Mouse (Mus musculus) embryonic facial prominence, embryonic 12.5 days (tissue): Measurements from ENCODE around the gene Celf2. TPM values are rescaled to one million over a fixed set of nuclear protein-coding genes. Genes with fewer than 3 reads are reported as not detected.

ENCODE experiments used
- ATAC-seq: fragments of 200-750 bp; cut with Nextera tagmentation; 2 replicates; pipeline ENCODE4 v1.8.0; 2017; ENCODE audit not compliant: insufficient number of reproducible peaks, insufficient read depth, low FRiP score, low TSS enrichment
- H3K27ac ChIP-seq: fragments of 300-500 bp; sonication (generic); 2 replicates; pipeline ENCODE4 v1.5.1; 2016; ENCODE audit warnings: mild to moderate bottlenecking
- H3K27me3 ChIP-seq: fragments of 300-500 bp; sonication (generic); 2 replicates; pipeline ENCODE4 v1.6.1; 2016; ENCODE audit warnings: mild to moderate bottlenecking, moderate library complexity
- H3K36me3 ChIP-seq: fragments of 300-500 bp; sonication (generic); 2 replicates; pipeline ENCODE4 v1.6.1; 2016; ENCODE audit warnings: mild to moderate bottlenecking
- H3K4me1 ChIP-seq: fragments of 300-500 bp; sonication (generic); 2 replicates; pipeline ENCODE4 v1.6.1; 2016
- H3K4me2 ChIP-seq: fragments of 300-500 bp; sonication (generic); replicated peaks from 2 replicates; pipeline ENCODE4 v1.6.1; 2016; ENCODE audit warnings: mild to moderate bottlenecking, moderate library complexity
- H3K4me3 ChIP-seq: fragments of 300-500 bp; sonication (generic); 2 replicates; pipeline ENCODE4 v1.5.1; 2016; ENCODE audit warnings: mild to moderate bottlenecking
- H3K9ac ChIP-seq: fragments of 300-500 bp; sonication (generic); 2 replicates; pipeline ENCODE4 v1.6.1; 2016; ENCODE audit warnings: mild to moderate bottlenecking, moderate library complexity
- H3K9me3 ChIP-seq: fragments of 300-500 bp; sonication (generic); 2 replicates; pipeline ENCODE4 v1.6.1; 2016; ENCODE audit warnings: mild to moderate bottlenecking, moderate library complexity
- WGBS: fragments of 180-500 bp; shearing (Covaris S2); methylation state at CpG from one replicate; pipeline ENCODE4 v1.1.7; 2016; 5-methylcytosine and 5-hydroxymethylcytosine counted together
- polyA plus RNA-seq: library from polyadenylated mRNA; unstranded; fragments of >200 nt; fragmentation: Nextera tagmentation; extraction: Ambion mirVana; gene quantifications from 2 replicates; pipeline ENCODE4 v1.2.1, GENCODE M21; 2016

Gene Celf2
- polyA plus RNA-seq, 1 experiment from 2014 or later = 56.8 TPM

- no peak overlapping the region for H3K27ac ChIP-seq
These were observed 1002.3 kb downstream of the Celf2 start for GRCm38 (mm10) chr2:6507071-6507470.

GRCm38 (mm10) chr2:6505979-6506811, 1003.2 kb downstream of the Celf2 start:
- peaks cover 12% of the 10 kb centered on the region; the same call in 1 of the 2 replicates for H3K4me1 ChIP-seq
- H3K36me3 ChIP-seq = no peaks in the 10 kb centered on the region
- H3K27ac ChIP-seq = peak overlapping the region; percentile 36; the same call in 1 of the 2 replicates
- H3K9me3 ChIP-seq = no peaks in the 10 kb centered on the region
- H3K27me3 ChIP-seq = no peaks in the 10 kb centered on the region
- 45% methylated on average over 13 of the region's 13 CpGs for WGBS
- H3K9ac ChIP-seq = no peak overlapping the region
- H3K4me3 ChIP-seq = no peak overlapping the region
- peak; percentile 88 for ATAC-seq
- H3K4me2 ChIP-seq = no peak overlapping the region

More at GRCm38 (mm10) chr2:6507071-6507470, 1002.3 kb downstream of the Celf2 start:
- peaks cover 12% of the 10 kb centered on the region; the same call in 1 of the 2 replicates for H3K4me1 ChIP-seq
- H3K36me3 ChIP-seq = no peaks in the 10 kb centered on the region
- no peak overlapping the region for H3K9ac ChIP-seq
- no peak overlapping the region for H3K4me2 ChIP-seq
- no peak for ATAC-seq
- H3K4me3 ChIP-seq = no peak overlapping the region
- no peaks in the 10 kb centered on the region for H3K27me3 ChIP-seq
- H3K9me3 ChIP-seq = no peaks in the 10 kb centered on the region
- WGBS = 56% methylated on average over 3 of the region's 3 CpGs

GRCm38 (mm10) chr2:6505531-6505930, 1003.8 kb downstream of the Celf2 start:
- ATAC-seq = no peak
- Histone ChIP-seq H3K4me3 (no peak overlapping the region), H3K27ac (no peak overlapping the region), H3K27me3 (no peaks in the 10 kb centered on the region), H3K36me3 (no peaks in the 10 kb centered on the region), H3K4me2 (no peak overlapping the region), H3K9ac (no peak overlapping the region), H3K9me3 (no peaks in the 10 kb centered on the region), H3K4me1 (peaks cover 12% of the 10 kb centered on the region; the same call in 1 of the 2 replicates)
- 81% methylated on average over 12 of the region's 12 CpGs for WGBS

- no peak overlapping the region for H3K4me2 ChIP-seq
- no peaks in the 10 kb centered on the region for H3K36me3 ChIP-seq
- no peaks in the 10 kb centered on the region for H3K27me3 ChIP-seq
- 0 out of 2 replicates have a peak overlapping the region, but pooled peaks have one; percentile 4 for H3K27ac ChIP-seq
- H3K4me3 ChIP-seq = no peak overlapping the region
- no peaks in the 10 kb centered on the region for H3K9me3 ChIP-seq
- WGBS = 67% methylated on average over 12 of the region's 12 CpGs
- 0 out of 2 replicates have a peak, but pooled peaks cover 3% of the 10 kb centered on the region for H3K4me1 ChIP-seq
- no peak overlapping the region for H3K9ac ChIP-seq
- ATAC-seq = no peak
These were observed 1011.3 kb downstream of the Celf2 start for GRCm38 (mm10) chr2:6498101-6498500.

- no peaks in the 10 kb centered on the region for H3K9me3 ChIP-seq
- no peak overlapping the region for H3K4me3 ChIP-seq
- no peaks in the 10 kb centered on the region for H3K27me3 ChIP-seq
- 0 out of 2 replicates have a peak, but pooled peaks cover 3% of the 10 kb centered on the region for H3K4me1 ChIP-seq
- no peak overlapping the region for H3K27ac ChIP-seq
- H3K9ac ChIP-seq = no peak overlapping the region
- 75% methylated on average over 5 of the region's 5 CpGs for WGBS
- no peak overlapping the region for H3K4me2 ChIP-seq
- no peak for ATAC-seq
- no peaks in the 10 kb centered on the region for H3K36me3 ChIP-seq
These were observed 1011.7 kb downstream of the Celf2 start for GRCm38 (mm10) chr2:6497636-6498035.

GRCm38 (mm10) chr2:6493886-6494285, 1015.5 kb downstream of the Celf2 start:
- no peak overlapping the region for H3K9ac ChIP-seq
- no peaks in the 10 kb centered on the region for H3K27me3 ChIP-seq
- H3K9me3 ChIP-seq = no peaks in the 10 kb centered on the region
- H3K4me1 ChIP-seq = 0 out of 2 replicates have a peak, but pooled peaks cover 3% of the 10 kb centered on the region
- no peak overlapping the region for H3K4me3 ChIP-seq
- H3K4me2 ChIP-seq = no peak overlapping the region
- H3K27ac ChIP-seq = no peak overlapping the region
- no peak for ATAC-seq
- 79% methylated on average over 5 of the region's 5 CpGs for WGBS
- H3K36me3 ChIP-seq = no peaks in the 10 kb centered on the region

- ATAC-seq = no peak
- Histone ChIP-seq H3K9ac (no peak overlapping the region), H3K27ac (no peak overlapping the region), H3K4me1 (no peaks in the 10 kb centered on the region), H3K4me3 (no peak overlapping the region), H3K27me3 (no peaks in the 10 kb centered on the region), H3K4me2 (no peak overlapping the region), H3K36me3 (no peaks in the 10 kb centered on the region), H3K9me3 (no peaks in the 10 kb centered on the region)
- 78% methylated on average over 4 of the region's 4 CpGs for WGBS
These were observed 1018.5 kb downstream of the Celf2 start for GRCm38 (mm10) chr2:6490870-6491269.

GRCm38 (mm10) chr2:6490076-6490475, 1019.3 kb downstream of the Celf2 start:
- Histone ChIP-seq H3K27ac (no peak overlapping the region), H3K9ac (no peak overlapping the region), H3K4me2 (no peak overlapping the region), H3K9me3 (no peaks in the 10 kb centered on the region), H3K4me1 (no peaks in the 10 kb centered on the region), H3K36me3 (no peaks in the 10 kb centered on the region), H3K4me3 (no peak overlapping the region), H3K27me3 (no peaks in the 10 kb centered on the region)
- ATAC-seq = no peak
- WGBS = 87% methylated on average over 6 of the region's 6 CpGs
